Mouse (Mus musculus): ENCODE results near the gene Fam166b. TPM values are rescaled to one million over a fixed set of nuclear protein-coding genes. Genes with fewer than 3 reads are reported as not detected.

The Fam166b gene
- total RNA-seq, 2 experiments from 2014 or later: 0.54 to 0.81 TPM

DNA sequence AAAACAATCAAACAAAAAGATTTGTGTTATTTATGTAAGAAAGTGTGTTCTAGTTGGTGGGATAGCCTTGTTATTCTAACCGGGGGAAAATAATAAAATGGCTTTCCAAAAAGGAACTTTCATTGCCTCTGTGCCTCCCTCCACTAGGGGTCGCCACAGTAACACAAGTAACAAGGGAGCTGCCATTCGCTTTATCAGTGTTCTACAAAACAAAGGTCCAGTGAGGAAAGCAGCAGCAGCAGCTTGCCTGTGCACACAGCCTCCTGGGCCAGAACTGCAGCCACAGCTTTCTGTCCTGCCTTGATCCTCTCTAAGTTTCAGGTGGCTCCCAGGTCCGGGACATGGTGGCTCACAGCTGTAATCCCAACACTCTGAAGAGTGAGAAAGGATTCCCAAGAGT lies 2.8 kb upstream of the Fam166b start:
- DNase-seq (ENCODE audit: low spot score in 2 of 2): peak; percentile 55 to 90

DNA sequence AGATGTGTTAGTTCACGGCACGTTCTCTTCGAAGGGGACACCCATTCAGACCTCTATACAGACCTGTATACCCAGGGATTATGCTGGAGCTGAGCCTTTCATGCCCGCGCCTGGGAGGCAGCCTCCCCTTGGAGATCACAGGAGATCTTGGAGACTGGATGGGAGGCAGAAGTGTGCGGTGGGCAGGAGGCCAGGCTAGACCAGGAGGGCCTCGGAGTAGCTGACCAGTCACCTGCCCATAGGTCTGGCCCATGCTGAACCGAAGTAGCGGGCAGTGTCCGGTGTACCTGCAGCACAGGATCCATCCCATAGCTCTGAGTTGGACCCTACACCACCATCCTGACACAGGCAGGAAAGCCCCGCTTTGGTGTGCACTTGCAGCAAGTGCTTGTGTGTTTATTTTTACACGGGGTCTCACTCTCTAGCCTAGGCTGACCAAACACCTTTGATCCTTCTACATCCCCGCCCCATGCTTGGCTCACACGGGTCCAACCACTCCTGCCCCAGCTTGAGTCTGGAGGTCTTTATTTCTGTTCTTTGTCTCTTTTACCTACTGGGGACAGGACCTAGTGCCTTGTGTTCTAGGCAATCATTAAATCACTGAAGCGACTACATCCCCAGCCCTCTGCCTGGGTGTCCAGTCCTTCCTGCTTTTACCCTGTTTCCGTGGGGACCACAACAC lies 613 bp downstream of the Fam166b start:
- DNase-seq (ENCODE audit: low spot score in 2 of 2): no peak

DNA sequence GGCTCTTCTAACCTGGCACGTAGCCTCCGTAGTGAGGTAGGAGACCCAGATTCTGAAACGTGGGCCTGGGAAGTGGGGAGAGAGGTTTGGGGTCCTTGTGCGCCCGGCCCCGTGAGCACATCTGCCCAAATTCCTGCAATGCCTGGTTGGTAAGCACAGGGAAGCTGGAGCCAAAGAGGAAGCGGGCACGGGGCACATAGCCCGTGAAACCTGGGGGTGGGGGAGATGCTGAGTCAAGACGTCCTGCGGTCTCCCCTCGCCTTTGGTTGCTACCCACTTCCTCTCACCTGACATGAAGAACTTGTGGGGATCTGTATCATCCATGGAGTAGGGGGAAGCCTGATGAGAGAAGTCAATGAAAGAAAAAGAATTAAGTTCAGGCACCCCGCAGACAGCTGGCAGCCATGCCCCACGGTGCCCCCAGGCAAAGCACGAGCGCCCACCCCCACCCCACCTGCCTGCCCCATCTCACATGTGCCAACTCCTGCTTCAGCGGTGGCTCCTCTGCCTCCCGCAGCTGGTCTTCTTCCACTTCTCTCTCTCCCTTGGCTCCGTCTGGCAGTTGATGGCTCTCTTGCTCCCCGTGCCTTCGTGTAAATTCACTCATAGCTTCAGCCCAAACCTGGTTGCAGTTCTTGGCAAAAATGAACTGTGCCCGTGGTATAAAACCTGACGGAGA lies 1.3 kb downstream of the Fam166b start:
- no peak for DNase-seq (ENCODE audit: low spot score in 2 of 2)

DNA sequence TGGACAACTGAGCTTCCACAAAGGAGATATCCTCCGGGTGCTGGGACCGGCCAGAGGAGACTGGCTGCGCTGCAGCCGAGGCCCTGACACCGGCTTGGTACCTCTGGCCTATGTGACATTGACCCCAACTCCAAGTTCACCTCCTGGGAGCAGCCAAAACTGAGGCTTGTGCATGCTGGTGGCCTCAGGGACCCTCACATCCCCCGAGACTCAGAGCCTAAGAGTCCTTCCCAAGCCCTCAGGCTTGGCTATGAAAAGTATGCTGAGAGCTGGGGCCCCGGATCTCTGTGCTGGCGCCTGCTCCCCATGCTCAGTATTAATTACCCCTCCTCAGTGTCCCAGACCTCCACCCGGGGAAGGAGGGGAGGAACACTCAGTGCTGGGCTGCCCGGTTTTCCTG lies 2.4 kb downstream of the Fam166b start:
- no peak for DNase-seq (ENCODE audit: low spot score in 2 of 2)

DNA sequence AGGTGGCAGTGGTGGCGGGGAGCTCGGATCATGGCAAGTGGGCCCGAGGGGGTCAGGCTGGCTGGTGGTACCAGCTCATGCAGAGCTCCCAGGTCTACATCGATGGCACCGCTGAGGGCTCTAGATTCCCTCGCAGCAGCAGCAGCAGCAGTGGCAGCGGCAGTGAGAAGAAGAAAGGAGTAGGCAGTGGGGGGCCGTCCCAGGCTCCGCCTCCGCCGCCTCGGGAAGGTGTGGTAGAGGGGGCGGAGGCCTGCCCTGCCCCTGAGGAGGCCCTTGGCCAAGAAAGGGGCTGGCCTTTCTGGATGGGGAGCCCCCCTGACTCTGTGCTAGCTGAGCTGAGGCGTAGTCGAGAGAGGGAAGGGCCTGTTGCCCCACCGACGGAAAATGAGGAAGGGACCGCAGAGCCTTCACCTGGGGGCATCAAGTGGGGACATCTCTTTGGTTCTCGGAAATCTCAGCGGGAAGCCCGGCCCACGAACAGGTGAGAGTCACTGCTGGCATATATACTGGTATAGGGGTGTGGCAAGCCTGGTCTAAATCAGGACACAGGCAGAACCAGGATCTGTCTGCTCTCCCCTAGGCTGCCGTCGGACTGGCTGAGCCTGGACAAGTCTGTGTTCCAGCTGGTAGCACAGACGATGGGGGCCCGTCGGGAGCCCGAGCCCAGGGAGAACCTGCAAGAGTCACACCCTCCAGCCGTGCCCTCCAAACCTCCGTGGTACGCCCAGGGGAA lies 3.1 kb downstream of the Fam166b start:
- no peak for DNase-seq (ENCODE audit: low spot score in 2 of 2)

DNA sequence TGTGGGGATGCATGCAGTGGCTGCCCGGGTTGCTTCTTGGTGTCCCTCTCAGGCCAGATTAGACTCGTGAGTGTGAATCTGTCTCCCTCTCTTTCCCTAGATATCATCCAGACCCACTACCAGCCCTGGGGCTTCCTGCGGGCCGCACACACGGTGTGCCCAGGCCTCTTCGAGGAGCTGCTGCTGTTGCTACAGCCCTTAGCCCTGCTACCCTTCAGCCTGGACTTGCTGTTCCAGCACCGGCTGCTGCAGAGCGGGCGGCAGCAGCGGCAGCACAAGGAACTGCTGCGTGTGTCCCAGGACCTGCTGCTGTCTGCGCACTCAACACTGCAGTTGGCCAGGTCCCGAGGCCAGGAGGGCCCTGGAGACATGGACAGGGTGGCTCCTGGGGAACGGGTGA lies 3.7 kb downstream of the Fam166b start:
- no peak for DNase-seq (ENCODE audit: low spot score in 2 of 2)

DNA sequence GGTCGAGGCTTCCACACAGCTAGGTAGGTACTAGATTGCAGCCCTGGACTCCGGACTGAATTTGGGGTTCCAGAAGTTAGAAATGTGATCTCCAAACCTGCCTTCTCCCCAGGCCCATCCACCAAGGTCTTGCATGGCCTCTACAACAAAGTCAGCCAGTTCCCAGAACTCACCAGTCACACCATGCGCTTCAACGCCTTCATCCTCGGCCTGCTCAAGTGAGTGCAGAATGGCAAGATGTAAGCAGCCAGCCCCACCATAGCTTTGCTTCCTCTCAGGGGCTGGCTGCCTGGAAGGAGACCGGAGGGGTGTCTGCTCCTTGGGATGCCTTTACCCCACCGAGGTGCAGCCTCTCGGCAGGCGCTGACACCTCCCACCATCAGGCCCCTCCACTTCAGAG lies 4.9 kb downstream of the Fam166b start:
- no peak for DNase-seq (ENCODE audit: low spot score in 2 of 2)

DNA sequence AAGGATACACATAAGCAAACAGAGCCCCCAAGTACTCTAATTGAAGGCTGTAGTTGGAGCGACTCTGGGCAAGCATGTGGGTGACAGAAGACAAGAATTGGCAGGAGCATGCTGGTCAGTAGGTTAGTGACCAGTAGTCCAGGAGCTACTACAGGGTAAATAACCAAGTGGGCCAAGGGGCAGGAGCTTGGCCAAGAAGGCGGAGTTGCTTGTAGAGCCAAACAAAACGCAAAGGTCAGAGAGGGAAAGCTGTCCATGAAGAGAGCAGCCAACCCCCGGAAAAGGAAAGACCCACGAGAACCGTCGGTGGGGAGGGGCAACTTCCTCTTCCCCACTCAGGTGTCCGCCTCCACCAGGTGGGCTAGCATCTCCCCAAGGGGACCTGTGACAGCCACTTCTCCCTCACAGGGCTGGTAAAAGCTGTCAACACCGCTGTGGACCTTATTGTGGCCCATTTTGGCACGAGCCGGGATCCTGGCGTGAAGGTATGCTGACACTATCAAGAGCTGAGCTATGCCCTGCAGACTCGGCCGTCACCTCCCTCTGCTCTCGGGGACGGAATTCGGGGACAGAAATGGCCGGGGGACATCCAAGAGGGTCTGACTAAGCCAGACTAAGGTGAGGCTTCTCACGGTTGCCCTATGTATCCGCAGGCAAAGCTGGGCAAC lies 5.5 kb downstream of the Fam166b start:
- DNase-seq (ENCODE audit: low spot score in 2 of 2): no peak

DNA sequence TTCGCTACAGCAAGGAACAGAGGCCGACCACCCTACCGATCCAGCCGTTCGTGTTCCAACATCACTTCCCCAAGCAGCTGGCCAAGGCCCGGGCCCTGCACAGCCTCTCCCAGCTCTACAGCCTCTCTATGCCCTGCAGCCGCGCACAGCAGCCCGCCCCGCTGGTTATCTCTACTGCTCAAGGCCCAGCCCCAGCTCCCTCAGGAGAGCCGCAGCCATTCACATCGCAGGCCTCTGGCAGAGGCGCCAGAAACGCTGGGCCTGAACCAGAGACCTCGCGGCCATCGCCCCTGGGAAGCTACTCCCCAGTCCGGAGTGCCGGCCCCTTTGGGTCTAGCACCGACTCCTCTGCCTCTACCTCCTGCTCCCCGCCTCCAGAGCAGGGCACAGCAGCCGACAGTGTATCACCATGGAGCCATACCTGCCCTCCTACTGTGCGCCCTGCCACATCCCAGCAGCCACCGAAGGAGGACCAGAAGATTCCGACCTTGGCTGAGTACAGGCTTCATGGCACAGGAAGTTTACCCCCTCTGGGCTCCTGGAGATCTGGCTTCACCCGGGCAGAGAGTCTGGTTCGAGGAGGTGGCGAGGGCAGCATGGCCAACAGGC lies 7.2 kb downstream of the Fam166b start:
- no peak for DNase-seq (ENCODE audit: low spot score in 2 of 2)

DNA sequence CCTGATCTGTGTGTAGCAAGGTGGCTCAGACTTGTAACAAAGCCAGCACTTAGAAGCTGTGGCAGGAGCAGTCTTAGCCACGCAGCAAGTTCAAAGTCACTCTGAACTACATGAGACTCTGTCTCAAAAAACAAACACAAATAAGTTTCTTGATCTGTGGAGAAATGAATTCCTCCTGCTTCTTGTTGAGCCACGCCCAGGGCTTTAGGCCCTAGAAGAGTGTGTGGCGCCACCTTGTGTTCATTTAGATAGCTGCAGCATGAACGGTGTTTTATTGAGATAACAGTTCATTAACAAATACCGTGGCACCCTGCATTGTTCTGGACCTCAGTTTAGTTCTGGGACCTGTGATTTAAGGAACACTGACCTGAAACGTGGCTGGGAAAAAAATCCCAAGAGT lies 8.6 kb downstream of the Fam166b start:
- peak; percentile 68 to 90 for DNase-seq (ENCODE audit: low spot score in 2 of 2)

DNA sequence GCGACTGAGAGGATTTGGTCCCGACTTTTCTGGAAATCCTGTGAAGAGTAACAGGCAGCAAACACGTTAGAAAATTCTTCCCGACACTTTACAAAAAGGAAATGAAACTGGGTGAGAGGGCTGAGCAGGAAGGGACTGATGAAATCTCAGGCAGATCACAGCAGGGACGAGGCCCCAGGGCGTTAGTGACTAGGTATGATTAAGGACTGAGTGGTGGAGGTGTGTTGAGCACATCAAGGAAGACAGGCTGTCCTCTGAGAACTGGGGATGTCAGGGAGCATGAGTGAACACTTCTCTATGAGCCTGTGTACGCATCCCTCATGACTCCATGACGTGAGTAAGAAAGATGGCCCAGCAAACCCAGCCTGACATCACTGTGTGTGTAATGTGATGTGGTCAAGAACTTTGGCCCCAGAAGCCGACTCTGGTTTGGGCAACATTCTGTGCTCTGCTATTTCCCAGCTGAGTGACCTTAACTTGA lies 9.1 kb downstream of the Fam166b start:
- DNase-seq (ENCODE audit: low spot score in 2 of 2): no peak

DNA sequence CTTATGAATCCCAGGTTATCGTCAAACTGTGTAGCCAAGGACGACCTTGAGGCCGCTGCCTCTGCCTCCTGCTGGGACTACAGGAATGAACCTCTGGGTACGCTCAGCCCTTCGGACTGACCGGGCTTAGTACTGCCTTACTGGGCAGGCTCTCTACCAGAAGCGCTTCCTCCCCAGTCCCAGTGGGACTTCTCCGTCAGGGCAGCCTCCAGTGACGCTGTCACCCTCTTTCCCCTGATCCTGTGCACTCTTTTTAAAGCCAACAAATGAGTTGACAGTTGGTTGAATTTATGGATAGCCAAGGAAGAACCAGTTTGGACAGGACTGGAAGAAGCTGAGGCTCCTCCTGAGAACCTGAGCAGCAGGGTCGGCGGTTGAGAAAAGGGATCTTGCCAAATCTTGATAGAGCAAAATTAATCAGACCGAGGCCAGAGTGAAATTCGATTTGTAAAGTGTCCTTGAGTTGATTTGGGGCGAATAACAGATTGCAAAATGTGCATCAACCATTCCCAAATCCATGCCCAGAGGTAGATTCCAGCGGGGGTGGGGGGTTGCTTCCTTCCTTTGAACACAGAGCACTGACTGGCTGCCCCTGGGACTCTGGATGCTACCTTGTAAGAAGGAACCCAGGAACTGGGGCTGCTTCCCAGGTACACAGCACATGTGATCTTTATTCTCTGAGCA lies 9.8 kb downstream of the Fam166b start:
- no peak for DNase-seq (ENCODE audit: low spot score in 2 of 2)

DNA sequence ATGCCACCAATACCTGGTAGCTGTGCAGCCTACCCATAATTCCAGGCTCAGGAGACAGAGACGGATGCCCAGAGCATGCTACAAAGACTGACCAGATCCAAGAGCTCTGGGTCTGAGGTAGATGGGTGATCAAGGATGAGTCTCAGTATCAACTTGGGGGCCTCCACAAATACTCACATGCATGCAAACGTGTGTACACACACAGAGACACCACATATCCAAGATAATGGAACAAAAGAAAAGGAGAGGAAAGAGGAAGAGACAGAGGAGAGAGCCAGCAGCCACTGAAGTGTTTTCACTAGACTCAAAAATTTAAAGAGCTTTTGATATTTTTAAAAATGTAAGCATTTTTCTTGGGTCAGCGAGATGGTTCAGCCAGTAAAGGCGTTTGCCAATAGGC lies 10.5 kb downstream of the Fam166b start:
- no peak for DNase-seq (ENCODE audit: low spot score in 2 of 2)

DNA sequence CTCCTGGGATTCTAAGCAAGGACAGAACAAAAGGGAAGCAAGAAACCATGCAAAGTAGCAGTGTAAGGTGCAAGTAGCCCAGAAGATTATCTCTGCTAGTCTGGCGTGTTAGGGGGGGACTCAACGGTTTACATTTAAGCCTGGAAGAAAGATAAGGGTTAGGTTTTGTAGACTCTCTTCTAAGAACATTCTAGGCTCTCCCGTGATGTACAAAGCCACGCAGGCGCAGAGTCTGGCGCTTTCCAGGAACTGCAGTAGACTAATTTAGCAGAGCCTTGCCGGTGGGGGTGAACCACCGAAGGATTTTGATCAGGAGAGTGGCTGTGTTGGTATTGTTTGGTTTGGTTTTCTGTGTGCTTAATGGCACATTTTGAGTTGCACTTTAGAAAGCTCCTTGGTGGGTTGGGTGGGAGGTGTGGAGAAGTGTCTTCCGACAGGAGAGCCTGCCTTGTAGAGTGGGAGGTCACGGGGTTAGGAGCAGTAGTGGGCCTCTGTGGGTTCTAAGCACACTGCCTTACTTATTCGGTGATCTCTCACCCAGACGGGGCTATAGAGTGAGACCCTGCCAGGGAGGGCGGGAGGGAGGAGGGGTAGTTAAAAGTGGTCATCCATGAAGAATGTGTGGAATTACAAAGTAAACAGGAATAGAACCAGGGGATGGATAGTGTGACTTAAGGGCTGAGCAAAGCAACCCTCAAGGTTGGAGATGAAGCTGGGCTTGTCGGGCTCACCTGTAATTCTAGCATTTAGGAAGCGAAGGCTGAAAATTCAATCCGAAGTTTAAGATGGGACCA lies 11.5 kb downstream of the Fam166b start:
- DNase-seq (ENCODE audit: low spot score in 2 of 2): no peak

DNA sequence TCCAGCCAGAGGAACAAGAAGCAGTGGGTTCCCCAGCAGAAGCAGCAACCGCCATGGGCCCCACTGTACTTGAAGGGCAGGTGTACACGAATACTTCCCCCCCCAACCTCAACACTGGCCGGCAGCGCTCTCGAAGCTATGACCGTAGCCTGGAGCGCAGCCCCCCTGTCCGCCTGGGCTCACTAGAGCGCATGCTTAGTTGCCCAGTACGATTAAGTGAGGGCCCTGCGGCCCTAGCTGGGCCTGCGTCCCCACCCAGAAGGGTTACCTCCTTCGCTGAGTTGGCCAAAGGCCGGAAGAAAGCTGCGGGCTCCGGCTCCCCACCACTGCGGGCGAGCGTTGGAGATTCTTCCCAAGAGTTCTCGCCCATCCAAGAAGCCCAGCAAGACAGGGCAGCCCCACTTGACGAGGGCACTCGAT lies 12.9 kb downstream of the Fam166b start:
- DNase-seq (ENCODE audit: low spot score in 2 of 2): no peak

DNA sequence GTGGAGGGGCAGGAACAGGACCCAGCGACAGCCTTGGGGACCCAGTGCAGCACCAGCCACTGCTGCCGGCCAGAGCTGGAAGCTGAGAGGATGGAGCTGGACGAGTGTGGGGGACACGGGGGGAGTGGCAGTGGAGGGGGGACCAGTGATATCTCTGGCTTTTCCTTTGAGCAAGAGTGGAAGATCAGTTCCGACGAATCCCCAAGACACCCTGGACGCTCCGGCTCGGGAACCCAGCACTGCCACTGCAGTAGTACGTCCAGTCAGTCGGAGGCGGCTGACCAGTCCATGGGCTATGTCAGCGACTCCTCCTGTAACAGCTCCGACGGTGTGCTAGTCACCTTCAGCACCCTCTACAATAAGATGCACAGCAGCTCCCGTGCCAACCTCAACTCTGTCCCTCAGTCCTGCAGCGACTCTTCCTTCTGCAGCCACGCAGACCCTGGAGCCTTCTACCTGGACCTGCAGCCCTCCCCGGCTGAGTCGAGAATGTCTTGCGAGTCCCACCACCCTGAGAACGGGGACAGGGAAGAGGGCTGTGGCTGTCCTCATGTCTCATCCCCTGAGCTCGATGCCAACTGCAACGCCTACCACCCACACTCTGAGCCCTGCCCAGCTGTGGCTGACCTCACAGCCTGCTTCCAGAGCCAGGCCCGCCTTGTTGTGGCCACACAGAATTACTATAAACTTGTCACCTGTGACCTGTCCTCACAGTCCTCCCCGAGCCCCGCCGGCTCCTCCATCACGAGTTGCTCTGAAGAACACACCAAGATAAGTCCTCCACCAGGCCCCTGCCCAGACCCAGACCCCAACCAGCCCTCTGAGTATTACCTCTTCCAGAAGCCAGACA lies 13.5 kb downstream of the Fam166b start:
- DNase-seq (ENCODE audit: low spot score in 2 of 2): no peak

DNA sequence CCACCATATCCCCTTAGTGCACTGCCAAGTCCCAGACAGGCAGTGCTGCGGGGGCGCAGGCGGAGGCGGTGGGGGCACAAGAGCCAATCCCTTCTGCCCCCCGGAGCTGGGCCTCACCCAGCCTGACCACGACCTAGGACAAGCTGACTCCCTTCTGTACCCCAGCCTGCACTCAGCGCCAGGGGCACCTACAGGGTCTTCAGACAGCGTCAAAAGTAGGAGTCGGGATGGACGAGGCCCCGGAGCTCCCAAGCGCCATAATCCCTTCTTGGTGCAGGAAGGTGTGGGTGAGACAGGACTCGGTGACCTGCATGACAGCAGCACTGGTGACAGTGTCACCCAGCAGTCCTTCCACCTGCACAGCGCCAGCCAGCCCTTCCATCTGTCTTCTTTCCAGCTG lies 14.2 kb downstream of the Fam166b start:
- no peak for DNase-seq (ENCODE audit: low spot score in 2 of 2)

DNA sequence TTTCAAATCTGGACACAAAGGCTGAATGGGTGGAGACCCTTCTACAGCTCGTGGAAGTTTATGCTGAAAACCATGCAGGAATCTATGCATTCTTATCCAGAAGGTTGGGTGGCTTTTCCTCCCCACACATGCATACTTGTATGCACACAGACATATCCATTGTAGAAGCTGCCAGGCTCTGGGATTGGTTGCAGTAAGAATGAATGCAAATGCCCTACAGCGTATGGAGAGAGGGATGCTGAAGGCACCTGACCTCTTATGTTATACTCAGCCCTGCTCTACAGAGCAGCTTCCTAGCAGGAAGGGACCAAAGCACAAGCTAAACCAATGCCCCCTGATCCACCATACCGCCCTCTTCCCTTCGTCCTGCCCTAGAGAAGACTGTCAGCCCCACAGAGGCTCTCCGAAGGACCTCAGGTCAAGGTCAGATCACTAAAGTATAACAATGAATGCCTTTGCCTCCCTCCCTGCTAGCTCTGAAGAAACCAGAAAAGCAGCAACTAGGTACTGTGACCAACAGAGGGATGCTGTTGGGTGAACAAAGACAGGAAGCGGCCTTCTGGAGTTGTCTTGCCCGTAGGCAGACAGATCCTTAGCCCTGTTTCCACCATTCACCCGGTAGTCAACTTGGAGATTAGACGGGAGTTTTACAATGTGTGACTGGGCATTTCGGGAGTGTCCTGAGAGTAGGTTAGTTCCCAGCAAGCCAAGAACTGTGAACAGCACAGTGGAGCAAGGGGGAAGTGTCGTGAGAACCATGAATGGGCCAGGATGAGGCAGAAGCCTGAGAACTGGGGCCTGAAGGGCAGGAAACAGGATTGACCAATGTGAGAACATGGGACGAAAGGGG lies 21.6 kb downstream of the Fam166b start:
- DNase-seq (ENCODE audit: low spot score in 2 of 2): no peak
